Mouse (Mus musculus): ENCODE results near the gene Sparcl1. TPM values are rescaled to one million over a fixed set of nuclear protein-coding genes. Genes with fewer than 3 reads are reported as not detected.

Sparcl1 gene
- polyA plus RNA-seq, 1 experiment from 2014 or later: 117 TPM

GRCm38 (mm10) chr5:104036686-104037085 lies 76.8 kb downstream of the Sparcl1 start:
- 96% methylated on average over 1 of the region's 1 CpGs for WGBS
- no peak overlapping the region for H3K27ac ChIP-seq (replicated peaks; ENCODE audit: low read depth, low read length)
- ATAC-seq (ENCODE audit: low read depth) (no peak), DNase-seq (ENCODE audit: low spot score) (no peak)
- no peaks in the 10 kb centered on the region for H3K9me3 ChIP-seq (ENCODE audit: control insufficient read depth, low read length)
- no peak overlapping the region for H3K4me2 ChIP-seq (ENCODE audit: low read depth, low read length)
- H3K4me1 ChIP-seq (ENCODE audit: control insufficient read depth, insufficient read depth, low read length): no peaks in the 10 kb centered on the region
- no peak overlapping the region for H3K9ac ChIP-seq (ENCODE audit: low read depth, low read length)
- H3K27me3 ChIP-seq (replicated peaks; ENCODE audit: control insufficient read depth, insufficient read depth, low read length): no peaks in the 10 kb centered on the region
- no peak overlapping the region for H3K4me3 ChIP-seq (ENCODE audit: low read depth, low read length)
- H3K36me3 ChIP-seq (ENCODE audit: control insufficient read depth, insufficient read depth, low read length): no peaks in the 10 kb centered on the region

DNA sequence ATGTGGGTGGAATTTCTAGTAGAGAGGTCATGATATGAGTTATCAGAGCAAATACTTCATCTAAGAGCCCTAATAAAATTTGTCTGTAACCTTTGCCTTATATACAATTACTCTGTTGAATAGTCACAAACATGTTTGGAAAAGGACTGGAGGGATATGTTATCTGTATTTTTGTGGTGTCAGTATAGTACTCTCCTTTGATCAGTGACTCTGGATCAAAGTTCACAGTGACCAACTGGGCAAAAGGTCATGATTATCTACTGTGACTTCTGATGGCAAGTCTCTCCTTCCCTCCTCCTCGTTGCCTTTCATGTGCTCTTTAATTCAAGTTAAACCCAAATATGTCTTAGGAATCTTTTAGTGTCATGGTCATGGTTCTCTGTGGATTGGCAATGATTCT lies 77.7 kb downstream of the Sparcl1 start:
- H3K36me3 ChIP-seq (ENCODE audit: control insufficient read depth, insufficient read depth, low read length): no peaks in the 10 kb centered on the region
- H3K27me3 ChIP-seq (replicated peaks; ENCODE audit: control insufficient read depth, insufficient read depth, low read length): no peaks in the 10 kb centered on the region
- no peaks in the 10 kb centered on the region for H3K4me1 ChIP-seq (ENCODE audit: control insufficient read depth, insufficient read depth, low read length)
- 62% methylated on average over 1 of the region's 1 CpGs for WGBS
- H3K9me3 ChIP-seq (ENCODE audit: control insufficient read depth, low read length): no peaks in the 10 kb centered on the region
- H3K9ac ChIP-seq (ENCODE audit: low read depth, low read length): no peak overlapping the region
- no peak overlapping the region for H3K4me2 ChIP-seq (ENCODE audit: low read depth, low read length)
- DNase-seq (ENCODE audit: low spot score): no peak
- no peak for ATAC-seq (ENCODE audit: low read depth)
- no peak overlapping the region for H3K4me3 ChIP-seq (ENCODE audit: low read depth, low read length)
- no peak overlapping the region for H3K27ac ChIP-seq (replicated peaks; ENCODE audit: low read depth, low read length)

DNA sequence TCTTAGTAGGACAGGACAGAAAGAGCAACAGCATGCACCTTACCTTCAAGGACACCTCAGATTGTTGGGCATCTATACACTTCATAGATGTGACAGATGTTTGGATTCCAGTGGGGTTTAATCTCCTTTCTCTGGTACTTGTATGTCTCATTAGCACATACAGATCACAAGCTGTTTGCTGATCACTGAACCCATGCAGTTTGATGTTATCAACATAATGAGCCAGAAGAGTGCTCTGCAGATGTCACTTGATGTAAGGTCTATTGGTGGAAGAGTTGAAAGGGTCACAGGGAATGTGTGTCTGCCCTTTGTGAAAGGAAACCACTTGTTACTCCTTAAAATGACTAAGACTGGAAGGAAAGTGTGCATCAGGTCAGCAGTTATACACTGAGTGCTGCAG lies 78.5 kb downstream of the Sparcl1 start:
- ATAC-seq (ENCODE audit: low read depth) (no peak), DNase-seq (ENCODE audit: low spot score) (no peak)
- Histone ChIP-seq H3K27me3 (replicated peaks; ENCODE audit: control insufficient read depth, insufficient read depth, low read length) (no peaks in the 10 kb centered on the region), H3K9ac (ENCODE audit: low read depth, low read length) (no peak overlapping the region), H3K4me1 (ENCODE audit: control insufficient read depth, insufficient read depth, low read length) (no peaks in the 10 kb centered on the region), H3K36me3 (ENCODE audit: control insufficient read depth, insufficient read depth, low read length) (no peaks in the 10 kb centered on the region), H3K27ac (replicated peaks; ENCODE audit: low read depth, low read length) (no peak overlapping the region), H3K9me3 (ENCODE audit: control insufficient read depth, low read length) (no peaks in the 10 kb centered on the region), H3K4me3 (ENCODE audit: low read depth, low read length) (no peak overlapping the region), H3K4me2 (ENCODE audit: low read depth, low read length) (no peak overlapping the region)

DNA sequence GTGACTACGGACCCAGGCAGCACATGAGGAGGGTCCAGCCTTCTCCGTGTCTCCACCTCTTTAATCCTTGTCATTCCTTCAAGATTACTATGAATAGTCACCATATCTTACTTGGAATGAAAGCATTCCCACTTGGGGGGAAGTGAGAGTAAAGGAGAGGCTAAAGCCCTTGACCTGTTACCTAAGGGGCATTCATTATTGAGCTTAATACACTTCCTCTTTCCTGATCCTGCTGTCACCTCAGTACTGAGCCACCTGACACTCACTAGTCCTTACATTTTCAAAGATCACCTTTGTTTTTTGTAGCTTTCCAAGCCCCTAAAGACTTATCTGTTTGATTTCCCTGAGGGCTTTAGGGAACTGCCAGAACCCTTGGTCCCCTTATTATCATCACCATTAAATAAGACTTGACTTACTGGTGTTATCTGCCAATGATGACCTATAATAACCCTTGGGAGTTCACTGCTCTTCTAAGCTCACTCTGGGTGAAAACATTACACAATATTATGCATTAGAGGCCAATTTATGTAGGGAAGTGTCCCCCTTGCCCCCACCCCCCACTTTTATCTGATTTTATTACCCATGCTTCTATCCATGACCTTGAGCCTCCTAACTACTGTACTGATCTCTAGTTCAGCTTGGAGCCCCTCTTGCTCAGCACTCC lies 81.0 kb downstream of the Sparcl1 start:
- Histone ChIP-seq H3K9me3 (ENCODE audit: control insufficient read depth, low read length) (no peaks in the 10 kb centered on the region), H3K27me3 (replicated peaks; ENCODE audit: control insufficient read depth, insufficient read depth, low read length) (no peaks in the 10 kb centered on the region), H3K27ac (replicated peaks; ENCODE audit: low read depth, low read length) (no peak overlapping the region), H3K36me3 (ENCODE audit: control insufficient read depth, insufficient read depth, low read length) (no peaks in the 10 kb centered on the region), H3K4me2 (ENCODE audit: low read depth, low read length) (no peak overlapping the region), H3K4me3 (ENCODE audit: low read depth, low read length) (no peak overlapping the region), H3K4me1 (ENCODE audit: control insufficient read depth, insufficient read depth, low read length) (no peaks in the 10 kb centered on the region), H3K9ac (ENCODE audit: low read depth, low read length) (no peak overlapping the region)
- DNase-seq (ENCODE audit: low spot score): no peak
- WGBS: 79% methylated on average over 2 of the region's 2 CpGs
- ATAC-seq (ENCODE audit: low read depth): no peak

Small RNAs within 50 kb of the gene (microRNA-seq; reads per million reads assigned to microRNA genes)
- gene Mir5619 (ENCODE audit: borderline number of aligned reads): 2.5 reads per million, percentile 11 among the genes with 10 or more reads in this experiment

Other genes starting within 250 kb of the Sparcl1 start
- 12.2 and 13.9 TPM in 2 replicates for gene Klhl8, start 202.5 kb downstream of the Sparcl1 start, polyA plus RNA-seq (2014; fragmentation: Nextera tagmentation; extraction: Ambion mirVana)
- 0.15 and 0.26 TPM in 2 replicates for gene Hsd17b13, start 136.3 kb downstream of the Sparcl1 start, polyA plus RNA-seq (2014; fragmentation: Nextera tagmentation; extraction: Ambion mirVana)
- 4.5 and 4.9 TPM in 2 replicates for gene Hsd17b11, start 91.8 kb downstream of the Sparcl1 start, polyA plus RNA-seq (2014; fragmentation: Nextera tagmentation; extraction: Ambion mirVana)
- gene Nudt9, start 67.4 kb downstream of the Sparcl1 start, polyA plus RNA-seq (2014; fragmentation: Nextera tagmentation; extraction: Ambion mirVana): 56.8 and 59.0 TPM in 2 replicates
- 0.47 TPM in 1 of 2 replicates, not detected in the other for gene Gm17660, start 36.1 kb downstream of the Sparcl1 start, polyA plus RNA-seq (2014; fragmentation: Nextera tagmentation; extraction: Ambion mirVana)
- not detected in 2 replicates for gene Dspp, start 57.0 kb upstream of the Sparcl1 start, polyA plus RNA-seq (2014; fragmentation: Nextera tagmentation; extraction: Ambion mirVana)
- gene Dmp1, start 88.9 kb upstream of the Sparcl1 start, polyA plus RNA-seq (2014; fragmentation: Nextera tagmentation; extraction: Ambion mirVana): 19.3 and 21.1 TPM in 2 replicates
- gene Ibsp, start 185.4 kb upstream of the Sparcl1 start, polyA plus RNA-seq (2014; fragmentation: Nextera tagmentation; extraction: Ambion mirVana): 688 and 1,076 TPM in 2 replicates
- 0.55 and 0.58 TPM in 2 replicates for gene Mepe, start 211.6 kb upstream of the Sparcl1 start, polyA plus RNA-seq (2014; fragmentation: Nextera tagmentation; extraction: Ambion mirVana)